Mouse (Mus musculus) embryonic fibroblast, embryonic 13.5 days (primary cell): ENCODE data around the gene Ube2j2. TPM values are rescaled to one million over a fixed set of nuclear protein-coding genes. Genes with fewer than 3 reads are reported as not detected.

Experiments used
- H3K27ac ChIP-seq: 2 replicates; pipeline ENCODE4 v1.5.1; 2012; ENCODE audit warnings: low read length, control low read depth, inconsistent platforms; ENCODE audit not compliant: insufficient read depth
- H3K4me1 ChIP-seq: 2 replicates; pipeline ENCODE4 v1.6.1; 2011; ENCODE audit warnings: low read length; ENCODE audit not compliant: control insufficient read depth, insufficient read depth
- H3K4me3 ChIP-seq: 2 replicates; pipeline ENCODE4 v1.5.1; 2011; ENCODE audit warnings: mild to moderate bottlenecking, control low read depth, low read length; ENCODE audit not compliant: insufficient read depth
- CTCF ChIP-seq: IDR thresholded peaks from 2 replicates; pipeline ENCODE4 v1.5.1; 2011; ENCODE audit warnings: mild to moderate bottlenecking, control low read depth, low read length, moderate library complexity, borderline replicate concordance; ENCODE audit not compliant: insufficient read depth
- POLR2A ChIP-seq: IDR thresholded peaks from 2 replicates; pipeline ENCODE4 v1.6.1; 2011; ENCODE audit warnings: low read depth, mild to moderate bottlenecking, control low read depth, low read length, moderate library complexity
- polyA plus RNA-seq: library from polyadenylated mRNA; stranded (reverse); fragments of >200 nt; gene quantifications from 2 replicates; pipeline ENCODE4 v1.2.4, GENCODE M21; 2011; ENCODE audit warnings: low read depth; ENCODE audit not compliant: missing spikeins, insufficient read length

The Ube2j2 gene
- polyA plus RNA-seq, 1 experiment = 96.0 TPM

- TF ChIP-seq CTCF = peak; percentile 43; the same call in 1 of the 2 replicates
- TF ChIP-seq POLR2A = no peak
- Histone ChIP-seq H3K4me3 (no peak overlapping the region), H3K4me1 (no peaks in the 10 kb centered on the region), H3K27ac (no peak overlapping the region)
Measured at GRCm38 (mm10) chr4:155904318-155905102, 39.1 kb upstream of the Ube2j2 start.

GRCm38 (mm10) chr4:155905634-155906033, 38.0 kb upstream of the Ube2j2 start:
- Histone ChIP-seq H3K4me3 (no peak overlapping the region), H3K4me1 (no peaks in the 10 kb centered on the region), H3K27ac (no peak overlapping the region)
- TF ChIP-seq CTCF = no peak
- no peak for TF ChIP-seq POLR2A

- Histone ChIP-seq H3K4me1 (no peaks in the 10 kb centered on the region), H3K4me3 (no peak overlapping the region), H3K27ac (no peak overlapping the region)
- TF ChIP-seq POLR2A (no peak), CTCF (no peak)
Measured at GRCm38 (mm10) chr4:155906125-155906524, 37.5 kb upstream of the Ube2j2 start.

GRCm38 (mm10) chr4:155907003-155907402, 36.6 kb upstream of the Ube2j2 start:
- no peak for TF ChIP-seq POLR2A
- no peak for TF ChIP-seq CTCF
- no peak overlapping the region for H3K4me3 ChIP-seq
- H3K27ac ChIP-seq = no peak overlapping the region
- H3K4me1 ChIP-seq = no peaks in the 10 kb centered on the region

- no peak for TF ChIP-seq POLR2A
- no peak for TF ChIP-seq CTCF
- Histone ChIP-seq H3K4me1 (no peaks in the 10 kb centered on the region), H3K4me3 (no peak overlapping the region), H3K27ac (no peak overlapping the region)
Measured at GRCm38 (mm10) chr4:155908281-155908680, 35.4 kb upstream of the Ube2j2 start.

GRCm38 (mm10) chr4:155908751-155909150, 34.9 kb upstream of the Ube2j2 start:
- Histone ChIP-seq H3K27ac (no peak overlapping the region), H3K4me3 (no peak overlapping the region), H3K4me1 (no peaks in the 10 kb centered on the region)
- TF ChIP-seq CTCF = no peak
- no peak for TF ChIP-seq POLR2A

- TF ChIP-seq CTCF = no peak
- TF ChIP-seq POLR2A = no peak
- Histone ChIP-seq H3K4me1 (no peaks in the 10 kb centered on the region), H3K4me3 (no peak overlapping the region)
Measured at GRCm38 (mm10) chr4:155932031-155932430, 11.6 kb upstream of the Ube2j2 start.

GRCm38 (mm10) chr4:155943049-155943452, 580 bp upstream of the Ube2j2 start:
- Histone ChIP-seq H3K4me1 (peaks cover 4% of the 10 kb centered on the region; the same call in 1 of the 2 replicates), H3K27ac (peak overlapping the region; percentile 88), H3K4me3 (peak overlapping the region; percentile 63)
- TF ChIP-seq CTCF (no peak), POLR2A (no peak)

More at GRCm38 (mm10) chr4:155932031-155932430, 11.6 kb upstream of the Ube2j2 start:
- H3K27ac ChIP-seq = no peak overlapping the region

GRCm38 (mm10) chr4:155944271-155944670, 640 bp downstream of the Ube2j2 start:
- H3K4me1 ChIP-seq = peaks cover 4% of the 10 kb centered on the region; the same call in 1 of the 2 replicates
- no peak overlapping the region for H3K27ac ChIP-seq
- H3K4me3 ChIP-seq = peak overlapping the region; percentile 84
- 0 out of 2 replicates have a peak, but pooled peaks have one; percentile 32 for TF ChIP-seq POLR2A
- no peak for TF ChIP-seq CTCF

GRCm38 (mm10) chr4:155947094-155947493, 3.5 kb downstream of the Ube2j2 start:
- H3K27ac ChIP-seq = no peak overlapping the region
- peaks cover 6% of the 10 kb centered on the region; the same call in 1 of the 2 replicates for H3K4me1 ChIP-seq
- H3K4me3 ChIP-seq = no peak overlapping the region
- TF ChIP-seq CTCF = no peak

- Histone ChIP-seq H3K27ac (no peak overlapping the region), H3K4me1 (no peaks in the 10 kb centered on the region), H3K4me3 (no peak overlapping the region)
- no peak for TF ChIP-seq CTCF
- no peak for TF ChIP-seq POLR2A
Measured at GRCm38 (mm10) chr4:155955491-155955890, 11.9 kb downstream of the Ube2j2 start.
